Mouse (Mus musculus): ENCODE data around the gene Hdgfl3. TPM values are rescaled to one million over a fixed set of nuclear protein-coding genes. Genes with fewer than 3 reads are reported as not detected.
A peak's percentile ranks its signal among the peaks of the same experiment; 100 is the strongest.

Hdgfl3 gene
- polyA plus RNA-seq, 1 experiment from 2014 or later: 6.3 TPM

- H3K36me3 ChIP-seq (ENCODE audit: control insufficient read depth, insufficient read depth, low read length): no peaks in the 10 kb centered on the region
- H3K4me2 ChIP-seq (ENCODE audit: low read depth, low read length): no peak overlapping the region
- no peak overlapping the region for H3K9ac ChIP-seq (ENCODE audit: low read depth, low read length)
- no peaks in the 10 kb centered on the region for H3K27me3 ChIP-seq (replicated peaks; ENCODE audit: control insufficient read depth, insufficient read depth, low read length)
- no peak overlapping the region for H3K4me3 ChIP-seq (ENCODE audit: low read length)
- no peaks in the 10 kb centered on the region for H3K4me1 ChIP-seq (ENCODE audit: control insufficient read depth, insufficient read depth, low read length)
- 70% methylated on average over 6 of the region's 6 CpGs for WGBS
- no peak overlapping the region for H3K27ac ChIP-seq (ENCODE audit: low read length)
- H3K9me3 ChIP-seq (ENCODE audit: control insufficient read depth, low read length): no peaks in the 10 kb centered on the region
- ATAC-seq: no peak
These were observed 59.6 kb downstream of the Hdgfl3 start for GRCm38 (mm10) chr7:81874636-81875035.

- Histone ChIP-seq H3K27me3 (replicated peaks; ENCODE audit: control insufficient read depth, insufficient read depth, low read length) (no peaks in the 10 kb centered on the region), H3K4me1 (ENCODE audit: control insufficient read depth, insufficient read depth, low read length) (no peaks in the 10 kb centered on the region), H3K9ac (ENCODE audit: low read depth, low read length) (no peak overlapping the region), H3K9me3 (ENCODE audit: control insufficient read depth, low read length) (no peaks in the 10 kb centered on the region), H3K4me3 (ENCODE audit: low read length) (no peak overlapping the region), H3K27ac (ENCODE audit: low read length) (no peak overlapping the region), H3K36me3 (ENCODE audit: control insufficient read depth, insufficient read depth, low read length) (no peaks in the 10 kb centered on the region), H3K4me2 (ENCODE audit: low read depth, low read length) (no peak overlapping the region)
- 36% methylated on average over 1 of the region's 1 CpGs for WGBS
- ATAC-seq: no peak
These were observed 60.5 kb downstream of the Hdgfl3 start for GRCm38 (mm10) chr7:81873807-81874206.

DNA sequence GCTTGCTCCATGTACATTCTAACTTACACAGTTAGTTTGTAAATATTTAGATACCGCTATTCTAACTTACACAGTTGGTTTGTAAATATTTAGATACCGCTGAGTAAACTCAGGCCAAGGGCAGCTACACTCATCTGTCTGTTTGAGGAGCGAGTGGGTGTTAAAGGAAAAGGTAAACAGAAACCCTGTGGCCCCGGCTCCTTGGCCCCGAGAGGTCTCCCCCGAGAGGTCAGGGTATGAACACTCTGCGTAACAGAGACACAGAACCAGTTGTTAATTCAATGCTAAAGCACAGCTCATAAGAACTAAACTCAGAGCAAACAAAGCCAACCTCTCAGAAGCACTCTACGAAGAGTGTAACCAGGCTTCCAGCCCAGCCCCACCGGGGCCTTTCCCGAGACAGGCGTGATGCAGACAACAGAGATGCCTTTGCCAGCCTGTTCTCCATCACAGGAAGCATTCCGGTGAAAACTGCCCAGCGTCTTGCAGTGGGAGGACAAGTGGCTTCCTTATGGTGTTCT is 61.7 kb downstream of the Hdgfl3 start:
- Histone ChIP-seq H3K4me1 (ENCODE audit: control insufficient read depth, insufficient read depth, low read length) (no peaks in the 10 kb centered on the region), H3K27me3 (replicated peaks; ENCODE audit: control insufficient read depth, insufficient read depth, low read length) (no peaks in the 10 kb centered on the region), H3K9me3 (ENCODE audit: control insufficient read depth, low read length) (no peaks in the 10 kb centered on the region), H3K9ac (ENCODE audit: low read depth, low read length) (no peak overlapping the region), H3K36me3 (ENCODE audit: control insufficient read depth, insufficient read depth, low read length) (no peaks in the 10 kb centered on the region), H3K27ac (ENCODE audit: low read length) (no peak overlapping the region), H3K4me3 (ENCODE audit: low read length) (no peak overlapping the region), H3K4me2 (ENCODE audit: low read depth, low read length) (no peak overlapping the region)
- whole genome bisulfite sequencing: 38% methylated on average over 13 of the region's 13 CpGs
- peak; percentile 75 for ATAC-seq

DNA sequence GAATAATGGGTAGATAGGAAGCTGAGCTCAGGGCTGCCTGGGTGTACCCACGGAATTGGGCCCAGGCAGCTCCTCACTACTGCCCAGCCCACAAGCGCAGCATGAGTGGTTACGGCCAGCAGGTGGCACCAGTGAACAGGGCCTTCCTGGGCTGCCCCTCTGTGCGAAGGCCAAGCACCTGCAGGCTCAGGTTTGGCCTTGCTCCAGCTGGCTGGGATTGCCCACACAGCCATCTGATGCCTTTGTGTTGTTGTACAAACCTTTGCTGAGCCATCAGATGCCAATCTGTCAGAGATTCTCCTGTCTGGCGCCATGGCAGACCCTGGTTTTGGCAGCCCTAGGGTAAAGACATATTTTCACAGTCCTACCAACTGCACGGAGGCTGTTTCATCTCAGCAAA is 66.1 kb downstream of the Hdgfl3 start:
- no peak overlapping the region for H3K9ac ChIP-seq (ENCODE audit: low read depth, low read length)
- H3K27me3 ChIP-seq (replicated peaks; ENCODE audit: control insufficient read depth, insufficient read depth, low read length): no peaks in the 10 kb centered on the region
- 29% methylated on average over 6 of the region's 6 CpGs for WGBS
- H3K9me3 ChIP-seq (ENCODE audit: control insufficient read depth, low read length): no peaks in the 10 kb centered on the region
- no peaks in the 10 kb centered on the region for H3K36me3 ChIP-seq (ENCODE audit: control insufficient read depth, insufficient read depth, low read length)
- H3K4me2 ChIP-seq (ENCODE audit: low read depth, low read length): no peak overlapping the region
- H3K27ac ChIP-seq (ENCODE audit: low read length): no peak overlapping the region
- peaks cover 2% of the 10 kb centered on the region; the same call in 1 of the 2 replicates for H3K4me1 ChIP-seq (ENCODE audit: control insufficient read depth, insufficient read depth, low read length)
- H3K4me3 ChIP-seq (ENCODE audit: low read length): no peak overlapping the region
- ATAC-seq: peak; percentile 64; the same call in 1 of the 2 replicates

DNA sequence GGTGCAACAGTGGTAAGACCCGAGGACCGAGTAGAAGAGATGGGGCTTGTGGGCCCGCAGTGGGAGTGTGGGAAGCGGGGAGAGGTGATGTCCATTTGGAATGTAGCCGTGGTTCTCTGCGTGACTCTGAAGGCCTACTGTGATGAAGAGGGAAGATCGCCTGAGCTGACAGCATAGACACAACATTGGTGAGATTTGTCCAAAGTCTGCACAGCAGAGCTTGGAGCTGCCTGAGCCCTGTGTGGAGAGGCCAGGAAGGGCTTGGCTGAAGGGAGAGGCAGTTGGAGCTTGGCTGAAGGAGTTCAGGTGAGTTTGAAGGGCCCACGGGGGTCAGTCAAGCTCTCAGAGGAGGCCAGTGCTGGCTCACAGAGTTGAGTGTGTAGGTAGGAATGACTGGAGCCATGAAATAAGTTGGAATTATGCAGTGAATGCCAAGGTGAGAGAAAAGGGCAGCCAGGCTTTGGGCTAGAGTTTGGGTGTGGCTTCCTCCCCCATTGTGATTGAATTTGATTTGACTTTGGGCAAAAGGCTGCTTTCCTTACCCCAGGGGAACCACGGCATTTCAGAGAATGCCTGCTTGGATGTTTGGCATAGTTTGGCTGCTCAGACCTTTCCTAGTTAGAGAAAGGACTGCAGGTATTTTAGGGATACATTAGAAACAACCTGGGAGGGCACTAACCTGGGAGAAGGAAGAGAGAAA is 66.9 kb downstream of the Hdgfl3 start:
- peaks cover 2% of the 10 kb centered on the region; the same call in 1 of the 2 replicates for H3K4me1 ChIP-seq (ENCODE audit: control insufficient read depth, insufficient read depth, low read length)
- H3K4me2 ChIP-seq (ENCODE audit: low read depth, low read length): no peak overlapping the region
- no peak overlapping the region for H3K4me3 ChIP-seq (ENCODE audit: low read length)
- no peak for ATAC-seq
- H3K9me3 ChIP-seq (ENCODE audit: control insufficient read depth, low read length): no peaks in the 10 kb centered on the region
- peak overlapping the region; percentile 34 for H3K27ac ChIP-seq (ENCODE audit: low read length)
- H3K27me3 ChIP-seq (replicated peaks; ENCODE audit: control insufficient read depth, insufficient read depth, low read length): no peaks in the 10 kb centered on the region
- no peaks in the 10 kb centered on the region for H3K36me3 ChIP-seq (ENCODE audit: control insufficient read depth, insufficient read depth, low read length)
- WGBS: 84% methylated on average over 9 of the region's 9 CpGs
- no peak overlapping the region for H3K9ac ChIP-seq (ENCODE audit: low read depth, low read length)

DNA sequence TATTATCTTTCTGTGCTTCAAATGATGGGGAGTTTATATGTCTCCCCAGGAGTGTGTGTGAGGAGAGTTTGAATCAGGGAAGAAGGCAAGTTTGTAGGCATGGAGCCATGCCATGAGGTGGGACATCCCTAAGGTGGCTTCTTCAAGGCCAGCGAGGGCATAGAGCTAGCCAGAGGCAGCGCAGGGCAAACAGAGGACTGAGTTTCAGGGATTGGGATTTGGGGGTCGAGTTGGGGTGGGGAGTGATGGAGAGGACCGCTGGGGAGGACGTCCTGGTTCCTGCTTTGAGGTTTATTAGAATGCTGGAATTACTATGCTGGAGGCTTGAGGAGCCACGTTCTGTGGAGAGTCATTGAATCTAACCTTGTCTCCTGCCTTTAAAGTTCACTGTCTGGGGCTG is 68.3 kb downstream of the Hdgfl3 start:
- no peak overlapping the region for H3K9ac ChIP-seq (ENCODE audit: low read depth, low read length)
- H3K36me3 ChIP-seq (ENCODE audit: control insufficient read depth, insufficient read depth, low read length): no peaks in the 10 kb centered on the region
- H3K27ac ChIP-seq (ENCODE audit: low read length): no peak overlapping the region
- no peaks in the 10 kb centered on the region for H3K27me3 ChIP-seq (replicated peaks; ENCODE audit: control insufficient read depth, insufficient read depth, low read length)
- H3K9me3 ChIP-seq (ENCODE audit: control insufficient read depth, low read length): no peaks in the 10 kb centered on the region
- 94% methylated on average over 6 of the region's 6 CpGs for WGBS
- no peak for ATAC-seq
- H3K4me1 ChIP-seq (ENCODE audit: control insufficient read depth, insufficient read depth, low read length): peaks cover 2% of the 10 kb centered on the region; the same call in 1 of the 2 replicates
- no peak overlapping the region for H3K4me2 ChIP-seq (ENCODE audit: low read depth, low read length)
- H3K4me3 ChIP-seq (ENCODE audit: low read length): no peak overlapping the region

GRCm38 (mm10) chr7:81864552-81864951 is 69.7 kb downstream of the Hdgfl3 start:
- no peak overlapping the region for H3K9ac ChIP-seq (ENCODE audit: low read depth, low read length)
- H3K27ac ChIP-seq (ENCODE audit: low read length): no peak overlapping the region
- no peak overlapping the region for H3K4me2 ChIP-seq (ENCODE audit: low read depth, low read length)
- ATAC-seq: no peak
- H3K4me3 ChIP-seq (ENCODE audit: low read length): no peak overlapping the region
- whole genome bisulfite sequencing: 89% methylated on average over 6 of the region's 6 CpGs
- H3K9me3 ChIP-seq (ENCODE audit: control insufficient read depth, low read length): no peaks in the 10 kb centered on the region
- peaks cover 2% of the 10 kb centered on the region for H3K4me1 ChIP-seq (ENCODE audit: control insufficient read depth, insufficient read depth, low read length)
- peaks cover 2% of the 10 kb centered on the region for H3K27me3 ChIP-seq (replicated peaks; ENCODE audit: control insufficient read depth, insufficient read depth, low read length)
- H3K36me3 ChIP-seq (ENCODE audit: control insufficient read depth, insufficient read depth, low read length): no peaks in the 10 kb centered on the region

- WGBS: 68% methylated on average over 24 of the region's 24 CpGs
- H3K4me3 ChIP-seq (ENCODE audit: low read length): no peak overlapping the region
- 0 out of 2 replicates have a peak overlapping the region, but pooled peaks have one; percentile 16 for H3K4me2 ChIP-seq (ENCODE audit: low read depth, low read length)
- peaks cover 18% of the 10 kb centered on the region for H3K27me3 ChIP-seq (replicated peaks; ENCODE audit: control insufficient read depth, insufficient read depth, low read length)
- H3K27ac ChIP-seq (ENCODE audit: low read length): peak overlapping the region; percentile 29; the same call in 1 of the 2 replicates
- peaks cover 2% of the 10 kb centered on the region for H3K4me1 ChIP-seq (ENCODE audit: control insufficient read depth, insufficient read depth, low read length)
- no peaks in the 10 kb centered on the region for H3K36me3 ChIP-seq (ENCODE audit: control insufficient read depth, insufficient read depth, low read length)
- no peak for ATAC-seq
- no peaks in the 10 kb centered on the region for H3K9me3 ChIP-seq (ENCODE audit: control insufficient read depth, low read length)
- H3K9ac ChIP-seq (ENCODE audit: low read depth, low read length): no peak overlapping the region
These were observed 71.4 kb downstream of the Hdgfl3 start for GRCm38 (mm10) chr7:81862587-81863583.

GRCm38 (mm10) chr7:81861921-81862320 is 72.4 kb downstream of the Hdgfl3 start:
- 77% methylated on average over 4 of the region's 4 CpGs for WGBS
- no peaks in the 10 kb centered on the region for H3K9me3 ChIP-seq (ENCODE audit: control insufficient read depth, low read length)

More at GRCm38 (mm10) chr7:81861921-81862320, 72.4 kb downstream of the Hdgfl3 start:
- H3K36me3 ChIP-seq (ENCODE audit: control insufficient read depth, insufficient read depth, low read length): no peaks in the 10 kb centered on the region
- H3K4me3 ChIP-seq (ENCODE audit: low read length): no peak overlapping the region
- H3K9ac ChIP-seq (ENCODE audit: low read depth, low read length): no peak overlapping the region
- peaks cover 25% of the 10 kb centered on the region for H3K27me3 ChIP-seq (replicated peaks; ENCODE audit: control insufficient read depth, insufficient read depth, low read length)
- no peak overlapping the region for H3K27ac ChIP-seq (ENCODE audit: low read length)
- H3K4me2 ChIP-seq (ENCODE audit: low read depth, low read length): no peak overlapping the region
- no peaks in the 10 kb centered on the region; the same call in 1 of the 2 replicates for H3K4me1 ChIP-seq (ENCODE audit: control insufficient read depth, insufficient read depth, low read length)
- ATAC-seq: no peak

Data from intestine, embryonic 16.5 days (tissue).